Mouse (Mus musculus) lung, postnatal 4 days (tissue): ENCODE measurements at regions not wholly inside any gene's neighbourhood (a gene's known extent, or its start where the extent isn't known, plus 50 kb on each side); places are given as distances from the start of the nearest gene placed in this dataset.

ENCODE experiments used
- DNase-seq, 2 experiments: peaks; one replicate each; pipeline ENCODE4 v3.0.0; 2021

GRCm38 (mm10) chr19:14655302-14656021, 57.6 kb upstream of the Tle4 start:
- no peak for DNase-seq
